8 mouse cellular contexts compared by ENCODE assay signal in genomic region chr13:52903767-52904166, GRCm38 (mm10). TPM values are rescaled to one million over a fixed set of nuclear protein-coding genes. Genes with fewer than 3 reads are reported as not detected.
DNase-seq lines count a peak whose midpoint lies in the region; ATAC-seq lines count a peak whose summit lies in the region.

No protein-coding gene starts in this region.

- no peak overlapping the region; the same call in 1 of the 2 replicates for H3K27ac ChIP-seq in forebrain, embryonic 16.5 days (ENCODE audit: low read length)
- H3K27ac ChIP-seq in limb, embryonic 15.5 days = peak overlapping the region; percentile 75

- H3K4me2 ChIP-seq in forebrain, embryonic 16.5 days (ENCODE audit: low read length) = no peak overlapping the region
- 0 out of 2 replicates have a peak overlapping the region, but pooled peaks have one; percentile 7 for H3K4me2 ChIP-seq in limb, embryonic 15.5 days

- H3K27me3 ChIP-seq in forebrain, embryonic 16.5 days (replicated peaks; ENCODE audit: control insufficient read depth, insufficient read depth, low read length) = no peaks in the 10 kb centered on the region
- no peaks in the 10 kb centered on the region for H3K27me3 ChIP-seq in limb, embryonic 15.5 days

- H3K36me3 ChIP-seq in forebrain, embryonic 16.5 days (ENCODE audit: control insufficient read depth, insufficient read depth) = peaks cover 5% of the 10 kb centered on the region; the same call in 1 of the 2 replicates
- H3K36me3 ChIP-seq in limb, embryonic 15.5 days = peaks cover 18% of the 10 kb centered on the region

- H3K9me3 ChIP-seq in forebrain, embryonic 16.5 days (ENCODE audit: control insufficient read depth, low read length) = no peaks in the 10 kb centered on the region
- no peaks in the 10 kb centered on the region for H3K9me3 ChIP-seq in limb, embryonic 15.5 days

- peak; percentile 43 for DNase-seq in adrenal gland, postnatal 14 days
- no peak for DNase-seq in adrenal gland, postnatal 10 days
- DNase-seq in 3T3-L1 (ENCODE audit: low read depth, low spot score) = peak; percentile 17
- DNase-seq in T-cell, adult 2 months (ENCODE audit: low spot score) = no peak
- DNase-seq in urinary bladder, postnatal 25 days (ENCODE audit: low spot score) = no peak
- no peak for DNase-seq in right cerebral cortex, postnatal 4 days

- 27% methylated on average over 10 of the region's 10 CpGs for WGBS in forebrain, embryonic 16.5 days
- 24% methylated on average over 10 of the region's 10 CpGs for WGBS in limb, embryonic 15.5 days

- no peak overlapping the region for H3K9ac ChIP-seq in forebrain, embryonic 16.5 days (replicated peaks; ENCODE audit: low read depth, low read length)
- no peak overlapping the region for H3K9ac ChIP-seq in limb, embryonic 15.5 days

- ATAC-seq in forebrain, embryonic 16.5 days = peak; percentile 56; the same call in 1 of the 2 replicates
- ATAC-seq in limb, embryonic 15.5 days (ENCODE audit: insufficient number of reproducible peaks, low FRiP score, low TSS enrichment, low read depth) = peak; percentile 22; the same call in 1 of the 2 replicates

- no peak overlapping the region for H3K4me3 ChIP-seq in forebrain, embryonic 16.5 days (replicated peaks; ENCODE audit: low read length)
- no peak overlapping the region for H3K4me3 ChIP-seq in limb, embryonic 15.5 days

- peaks cover 13% of the 10 kb centered on the region for H3K4me1 ChIP-seq in forebrain, embryonic 16.5 days (replicated peaks; ENCODE audit: control insufficient read depth, insufficient read depth, low read length)
- peaks cover 30% of the 10 kb centered on the region for H3K4me1 ChIP-seq in limb, embryonic 15.5 days

RNA-seq across cellular contexts. Expression of gene Auh, which starts 25.7 kb away (rescaled TPM):
- 128 and 131 TPM in 2 replicates for total RNA-seq in adrenal gland, postnatal 14 days (2021)
- total RNA-seq in adrenal gland, postnatal 10 days (2021) = 100 to 1,000 TPM; 113 to 127 TPM
- 60.9 and 63.5 TPM in 2 replicates for polyA plus RNA-seq in forebrain, embryonic 16.5 days (2015; fragmentation: Nextera tagmentation; extraction: Ambion mirVana)
- polyA plus RNA-seq in limb, embryonic 15.5 days (2015; fragmentation: Nextera tagmentation; extraction: Ambion mirVana) = 39.6 and 41.1 TPM in 2 replicates

Comparison
In these comparisons a context has a peak if more than half of its experiments do, and no peak if none do; other contexts are left out.
1. DNase-seq: peak in adrenal gland, postnatal 14 days (single experiment) and 3T3-L1 (single experiment); none in adrenal gland, postnatal 10 days (single experiment), T-cell, adult 2 months (single experiment), urinary bladder, postnatal 25 days (single experiment) and right cerebral cortex, postnatal 4 days (single experiment).